In the genomic region with DNA sequence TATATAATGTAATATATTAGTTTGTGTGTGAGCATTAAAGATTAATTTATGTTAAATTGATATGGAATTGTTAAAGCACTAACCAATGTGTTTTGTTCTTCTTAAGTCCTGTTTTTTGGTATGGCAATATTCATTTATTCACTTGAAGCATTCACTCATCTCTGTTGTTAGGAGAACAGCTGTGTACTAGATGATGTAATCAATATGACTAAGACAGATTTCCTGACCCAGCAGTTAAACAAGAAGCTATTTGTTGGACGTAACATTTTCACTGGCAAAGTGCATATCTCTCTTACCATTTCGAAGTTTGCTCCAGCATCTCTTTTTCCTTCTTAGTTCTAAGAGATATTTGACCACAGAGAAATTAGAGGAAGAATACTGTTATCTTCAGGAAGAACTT, we compare ENCODE assay signal across 25 mouse cellular contexts. TPM values are rescaled to one million over a fixed set of nuclear protein-coding genes. Genes with fewer than 3 reads are reported as not detected.
DNase-seq lines count a peak whose midpoint lies in the region; ATAC-seq and TF ChIP-seq lines count a peak whose summit lies in the region.
"Had no signal": no experiment of that assay in that cellular context is flagged by ENCODE, and none has a peak within 500 bp of the region (broad histone marks: within the 10 kb centered on the region; RNA-seq: fewer than 3 reads in every experiment).

No protein-coding gene starts in this region.

- no peak overlapping the region for H3K9ac ChIP-seq in liver, adult 2 months (ENCODE audit: low read depth, low read length)
- H3K9ac ChIP-seq in liver, postnatal 0 days (replicated peaks) = no peak overlapping the region
- H3K9ac ChIP-seq: forebrain, embryonic 13.5 days; hindbrain, embryonic 13.5 days; intestine, embryonic 15.5 days had no signal

- H3K9me3 ChIP-seq in liver, postnatal 0 days (ENCODE audit: low read length) = no peaks in the 10 kb centered on the region
- H3K9me3 ChIP-seq: forebrain, embryonic 10.5 days; forebrain, embryonic 13.5 days; G1E; hindbrain, embryonic 10.5 days; hindbrain, embryonic 13.5 days; intestine, embryonic 15.5 days had no signal

- peak; percentile 18 to 28 for DNase-seq in heart, adult 18-20 months
- DNase-seq in heart, adult 11 months = no peak
- DNase-seq in liver, adult 2 months (ENCODE audit: extremely low read depth, low read depth, low spot score) = peak; percentile 53
- DNase-seq in liver, postnatal 0 days = no peak
- peak; percentile 72 for DNase-seq in 416B (ENCODE audit: low read depth)
- peak; percentile 27 for DNase-seq in skeletal muscle tissue, adult 2 months (ENCODE audit: low read depth, low spot score)
- DNase-seq: adrenal gland, adult 8-10 months; adrenal gland, postnatal 25 days; cerebellum, adult 18-20 months; cerebellum, adult 9-10 months; cerebellum, postnatal 14 days; gastrocnemius, postnatal 25 days; kidney, adult 11 months had no signal

- TF ChIP-seq CTCF in liver, adult 2 months (IDR thresholded peaks at IDR 0.05; ENCODE audit: low read depth, low read length) = no peak
- TF ChIP-seq CTCF in liver, postnatal 0 days (IDR thresholded peaks at IDR 0.05; ENCODE audit: low read depth) = no peak

- no peaks in the 10 kb centered on the region for H3K36me3 ChIP-seq in liver, adult 2 months (ENCODE audit: control insufficient read depth, insufficient read depth, low read length)
- H3K36me3 ChIP-seq in liver, postnatal 0 days (replicated peaks; ENCODE audit: insufficient read depth, low read length) = no peaks in the 10 kb centered on the region
- H3K36me3 ChIP-seq: forebrain, embryonic 10.5 days; G1E; hindbrain, embryonic 10.5 days; hindbrain, embryonic 13.5 days; intestine, embryonic 15.5 days had no signal

- 51% methylated on average over 2 of the region's 2 CpGs for WGBS in liver, adult 2 months
- 46% methylated on average over 2 of the region's 2 CpGs for WGBS in liver, postnatal 0 days (ENCODE audit: insufficient replicate concordance)

- no peaks in the 10 kb centered on the region for H3K27me3 ChIP-seq in liver, adult 2 months (ENCODE audit: control insufficient read depth, insufficient read depth, low read length)
- no peaks in the 10 kb centered on the region for H3K27me3 ChIP-seq in liver, postnatal 0 days (ENCODE audit: insufficient read depth, low read length)
- H3K27me3 ChIP-seq: CH12.LX; forebrain, embryonic 13.5 days; hindbrain, embryonic 13.5 days; intestine, embryonic 15.5 days had no signal

- no peak for TF ChIP-seq EP300 in liver, postnatal 0 days (IDR thresholded peaks at IDR 0.05; ENCODE audit: low read depth)

- H3K27ac ChIP-seq in liver, adult 2 months (replicated peaks; ENCODE audit: insufficient read depth, low read depth, low read length) = no peak overlapping the region
- no peak overlapping the region for H3K27ac ChIP-seq in liver, postnatal 0 days (ENCODE audit: low read depth)
- H3K27ac ChIP-seq: forebrain, embryonic 10.5 days; forebrain, embryonic 13.5 days; hindbrain, embryonic 10.5 days; hindbrain, embryonic 13.5 days; intestine, embryonic 15.5 days had no signal

- no peak overlapping the region for H3K4me2 ChIP-seq in liver, postnatal 0 days (ENCODE audit: low read depth, low read length)
- H3K4me2 ChIP-seq: forebrain, embryonic 13.5 days; heart, embryonic 11.5 days; hindbrain, embryonic 13.5 days; intestine, embryonic 15.5 days had no signal

- no peak for ATAC-seq in liver, postnatal 0 days
- no peak for ATAC-seq in CD4-positive, CD25-positive, alpha-beta regulatory T cell, adult 4 months
- ATAC-seq: activated CD4-positive, CD25-positive, alpha-beta regulatory T cell, adult 4 months; forebrain, embryonic 13.5 days; forebrain, embryonic 16.5 days; hindbrain, embryonic 16.5 days; intestine, embryonic 15.5 days had no signal

- peaks cover 2% of the 10 kb centered on the region; the same call in 1 of the 2 replicates for H3K4me1 ChIP-seq in liver, adult 2 months (ENCODE audit: control insufficient read depth, insufficient read depth, low read length)
- H3K4me1 ChIP-seq in liver, postnatal 0 days (ENCODE audit: insufficient read depth) = no peaks in the 10 kb centered on the region
- H3K4me1 ChIP-seq: forebrain, embryonic 10.5 days; forebrain, embryonic 13.5 days; hindbrain, embryonic 10.5 days; hindbrain, embryonic 13.5 days; intestine, embryonic 15.5 days had no signal

- H3K79me2 ChIP-seq in liver, adult 2 months (ENCODE audit: control insufficient read depth, insufficient read depth, low read length) = no peaks in the 10 kb centered on the region

- H3K4me3 ChIP-seq in liver, adult 2 months (ENCODE audit: insufficient read depth, low read depth, low read length) = no peak overlapping the region
- no peak overlapping the region for H3K4me3 ChIP-seq in liver, postnatal 0 days (ENCODE audit: low read depth, low read length)
- H3K4me3 ChIP-seq: forebrain, embryonic 10.5 days; forebrain, embryonic 13.5 days; hindbrain, embryonic 10.5 days; hindbrain, embryonic 13.5 days; intestine, embryonic 15.5 days had no signal

- TF ChIP-seq POLR2A in liver, adult 2 months (IDR thresholded peaks at IDR 0.05; ENCODE audit: extremely low read depth, insufficient read depth, low read length) = no peak

RNA-seq across cellular contexts. Expression of a gene that starts 37.5 kb away (rescaled TPM):
- total RNA-seq in heart, adult 18-20 months (2021) = 10 to 100 TPM; 36.2 to 37.7 TPM
- 7.9 and 11.7 TPM in 2 replicates for total RNA-seq in liver, adult 2 months (2014; rRNA removed)
- polyA plus RNA-seq in liver, adult 2 months (2012; rRNA removed) = 3.7 and 4.3 TPM in 2 replicates
- polyA plus RNA-seq in liver, postnatal 0 days (2015; fragmentation: Nextera tagmentation; extraction: Ambion mirVana) = 3.6 and 4.1 TPM in 2 replicates
- not detected for polyA plus RNA-seq in CD4-positive, CD25-positive, alpha-beta regulatory T cell, adult 4 months (2017; shearing (Covaris generic))
- total RNA-seq: CH12.LX had no signal

Comparison
In these comparisons a context has a peak if more than half of its experiments do, and no peak if none do; other contexts are left out.
1. DNase-seq: peak in heart, adult 18-20 months (2 of 2), liver, adult 2 months (single experiment), 416B (single experiment) and skeletal muscle tissue, adult 2 months (single experiment); none in heart, adult 11 months (single experiment) and liver, postnatal 0 days (single experiment).